Mouse (Mus musculus) granulocyte monocyte progenitor cell, adult 5-6 weeks (primary cell): ENCODE data around the gene Mrgpra4. TPM values are rescaled to one million over a fixed set of nuclear protein-coding genes. Genes with fewer than 3 reads are reported as not detected.

ENCODE experiments used
- ATAC-seq: replicated peaks from 2 replicates; pipeline ENCODE4 v1.8.0; 2016; ENCODE audit warnings: mild to moderate bottlenecking, moderate TSS enrichment, inconsistent platforms; ENCODE audit not compliant: poor library complexity, severe bottlenecking
- total RNA-seq, 2 experiments: library from RNA; stranded (forward) in 1 of 2; stranded (reverse) in 1 of 2; fragments of 200-712, 200-1000 nt in 1 of 2; fragments of >200 nt in 1 of 2; fragmentation: Nextera tagmentation in 1 of 2; gene quantifications; 2 replicates each; pipeline ENCODE4 v1.2.3; 2014 to 2017

The Mrgpra4 gene
- not detected in 2 replicates for total RNA-seq (2014; fragmentation: Nextera tagmentation)
- not detected in 2 replicates for total RNA-seq (2017)

GRCm38 (mm10) chr7:47981995-47982394, at the start of gene Mrgpra4:
Gene Mrgpra4 (minus strand): TSS chr7:47982095.
- ATAC-seq, result no peak

- no peak for ATAC-seq
Measured at GRCm38 (mm10) chr7:48027497-48027896, 45.6 kb upstream of the Mrgpra4 start, which contains the start of gene Mrgprx1. Gene Mrgprx1 (minus strand): TSS chr7:48027597.

- ATAC-seq, result no peak
Measured at GRCm38 (mm10) chr7:48017874-48018273, 36.0 kb upstream of the Mrgpra4 start.

GRCm38 (mm10) chr7:47995689-47996088, 13.8 kb upstream of the Mrgpra4 start:
- peak; percentile 71 for ATAC-seq

GRCm38 (mm10) chr7:47986752-47987151, 4.9 kb upstream of the Mrgpra4 start:
- peak; percentile 91 for ATAC-seq

Other genes with a start within 250 kb of the Mrgpra4 start
- gene Mrgprx1, start 45.5 kb upstream of the Mrgpra4 start, total RNA-seq (2014; fragmentation: Nextera tagmentation), result not detected in 2 replicates
- gene Mrgprx1, start 45.5 kb upstream of the Mrgpra4 start, total RNA-seq (2017), result not detected in 2 replicates
- not detected in 2 replicates for gene Mrgprb5, start 186.9 kb upstream of the Mrgpra4 start, total RNA-seq (2014; fragmentation: Nextera tagmentation)
- gene Mrgprb5, start 186.9 kb upstream of the Mrgpra4 start, total RNA-seq (2017), result not detected in 2 replicates
- gene Mrgprb4, start 217.2 kb upstream of the Mrgpra4 start, total RNA-seq (2014; fragmentation: Nextera tagmentation), result not detected in 2 replicates
- not detected in 2 replicates for gene Mrgprb4, start 217.2 kb upstream of the Mrgpra4 start, total RNA-seq (2017)